Mouse (Mus musculus) cerebellum, adult 2 months (tissue): Measurements from ENCODE around the gene Bloc1s4.

Experiments
- CTCF ChIP-seq: fragments of 200-500 bp; IDR thresholded peaks from 2 replicates; pipeline ENCODE4 v1.5.1; 2011; ENCODE audit warnings: low read depth, mild to moderate bottlenecking, control low read depth, low read length, moderate library complexity, borderline replicate concordance; ENCODE audit not compliant: insufficient read depth
- POLR2A ChIP-seq: fragments of 200-500 bp; IDR thresholded peaks from 2 replicates; pipeline ENCODE4 v1.6.1; 2011; ENCODE audit warnings: low read length, control low read depth, borderline replicate concordance; ENCODE audit not compliant: insufficient read depth

DNA sequence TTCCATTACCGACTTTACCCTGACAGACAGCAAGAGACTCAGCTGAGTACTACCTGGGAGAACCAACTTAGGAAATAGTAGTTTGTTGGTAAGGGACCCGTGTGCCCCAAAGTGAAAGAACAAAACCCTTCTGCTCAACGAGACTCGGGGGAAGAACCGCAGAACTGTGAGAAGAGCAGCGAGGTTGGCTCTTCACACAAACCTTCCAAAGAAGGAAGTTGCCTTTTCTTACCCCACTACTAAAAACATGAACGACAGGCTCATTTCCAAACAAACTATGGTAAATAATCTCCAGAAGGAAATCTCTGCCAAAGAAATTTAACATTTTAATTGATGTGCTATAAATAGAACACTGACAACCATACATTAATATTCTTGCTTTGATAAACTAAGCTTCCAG lies 1.4 kb downstream of the Bloc1s4 start:
- TF ChIP-seq POLR2A, result no peak
- no peak for TF ChIP-seq CTCF
